Mouse (Mus musculus) telencephalon, adult 2 months (tissue): ENCODE data around the gene Slc6a9.
A peak's percentile ranks its signal among the peaks of the same experiment; 100 is the strongest.

ENCODE experiments used
- DNase-seq: peaks from one replicate; pipeline ENCODE4 v3.0.0-alpha.2; 2011; ENCODE audit warnings: low read depth, low spot score

Slc6a9 gene

DNA sequence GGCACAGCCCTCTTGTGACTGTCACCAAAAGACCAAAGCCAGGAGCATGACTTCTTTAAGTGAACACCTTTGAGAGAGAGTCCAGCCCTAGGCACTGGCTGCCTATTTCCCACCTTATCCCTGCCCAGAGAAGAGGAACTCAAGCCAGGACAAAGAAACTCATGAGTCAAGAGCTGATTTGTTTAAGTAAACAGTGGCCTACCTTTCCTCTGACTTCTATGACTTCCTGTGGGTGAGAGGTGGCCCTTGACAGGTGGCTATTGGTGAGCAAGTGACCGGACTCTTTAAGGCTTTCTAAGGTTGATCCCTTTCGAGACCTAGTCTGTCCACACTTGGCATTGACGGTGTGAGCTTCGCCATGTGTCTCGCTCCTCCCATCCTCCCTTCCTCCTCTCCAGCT lies 6.5 kb downstream of the Slc6a9 start:
- no peak for DNase-seq

DNA sequence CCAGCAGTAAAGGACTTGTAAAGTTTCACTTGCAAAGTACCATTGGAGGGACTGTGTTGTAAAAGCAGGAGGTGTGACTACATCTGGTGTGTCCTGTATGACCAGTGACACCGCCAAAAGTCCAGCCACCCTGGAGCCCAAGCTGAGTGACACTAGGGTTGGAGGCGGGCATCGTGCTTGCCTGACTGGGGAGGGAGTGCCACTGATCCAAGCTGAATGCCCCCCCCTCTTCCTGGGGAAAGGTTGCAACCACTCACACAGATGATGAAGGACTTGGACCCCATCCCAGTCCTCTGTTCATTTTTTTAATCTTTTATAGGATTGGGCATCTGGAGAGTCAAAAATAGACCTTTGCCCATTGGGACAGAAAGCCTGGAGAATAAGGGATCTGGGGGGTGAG lies 7.3 kb downstream of the Slc6a9 start:
- DNase-seq: no peak

DNA sequence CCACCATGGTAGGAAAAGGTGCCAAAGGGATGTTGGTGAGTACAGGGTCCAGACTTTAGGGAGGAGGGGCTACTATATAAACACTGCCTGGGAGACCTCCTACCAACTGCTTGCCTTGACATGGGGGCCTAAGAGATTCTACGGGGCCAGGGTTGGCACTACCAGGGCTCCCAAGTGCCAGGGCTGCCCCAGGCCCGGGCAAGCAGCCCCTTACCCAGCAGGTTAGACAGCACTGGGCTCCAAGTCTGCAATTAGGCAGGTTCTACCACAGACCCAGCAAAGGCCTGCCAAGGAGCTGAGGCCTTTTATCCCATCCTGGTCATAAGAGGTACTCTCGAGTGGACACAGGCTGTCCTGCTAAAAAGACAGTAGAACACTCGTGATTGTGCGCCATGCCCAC lies 8.8 kb downstream of the Slc6a9 start:
- DNase-seq: no peak

DNA sequence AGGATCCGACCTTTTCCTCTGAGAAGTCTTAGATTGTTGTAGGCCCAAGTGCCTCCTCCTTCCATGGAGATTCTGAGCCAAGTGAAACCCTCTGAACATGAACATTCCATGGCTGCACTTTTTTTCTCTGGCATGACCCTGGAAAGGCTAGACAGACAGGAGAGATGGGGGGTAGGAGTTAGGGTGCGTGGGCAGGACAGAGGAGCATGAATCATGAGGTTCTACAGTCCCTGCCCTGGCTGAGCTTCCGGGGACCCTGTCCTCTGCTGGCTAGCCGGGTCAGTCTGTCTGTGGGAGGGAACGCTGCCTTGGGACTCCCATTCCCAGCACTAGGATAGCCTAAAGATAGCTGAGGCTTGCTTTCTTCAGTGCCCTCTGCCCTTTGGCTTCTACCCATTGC lies 10.2 kb downstream of the Slc6a9 start:
- DNase-seq: no peak

DNA sequence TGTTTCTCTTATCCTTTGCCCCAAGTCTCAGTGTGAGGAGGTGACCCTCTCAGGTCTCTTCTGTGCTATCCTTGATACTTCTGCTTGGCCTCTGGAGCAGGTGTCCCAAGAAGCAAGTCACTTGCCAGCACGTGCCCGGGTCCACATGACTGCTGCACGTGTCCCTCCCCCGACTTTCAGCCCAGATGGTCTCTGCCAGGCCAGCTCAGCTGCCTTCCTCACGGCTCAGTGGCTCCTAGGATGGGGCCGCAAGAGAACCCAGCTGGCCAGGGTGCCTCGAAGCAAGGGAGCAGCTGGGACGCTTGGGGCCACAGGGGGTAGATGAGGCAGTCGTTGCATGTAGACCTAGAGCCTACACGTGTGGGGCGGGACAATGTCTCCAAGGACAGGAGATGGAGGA lies 11.0 kb downstream of the Slc6a9 start:
- DNase-seq: no peak

DNA sequence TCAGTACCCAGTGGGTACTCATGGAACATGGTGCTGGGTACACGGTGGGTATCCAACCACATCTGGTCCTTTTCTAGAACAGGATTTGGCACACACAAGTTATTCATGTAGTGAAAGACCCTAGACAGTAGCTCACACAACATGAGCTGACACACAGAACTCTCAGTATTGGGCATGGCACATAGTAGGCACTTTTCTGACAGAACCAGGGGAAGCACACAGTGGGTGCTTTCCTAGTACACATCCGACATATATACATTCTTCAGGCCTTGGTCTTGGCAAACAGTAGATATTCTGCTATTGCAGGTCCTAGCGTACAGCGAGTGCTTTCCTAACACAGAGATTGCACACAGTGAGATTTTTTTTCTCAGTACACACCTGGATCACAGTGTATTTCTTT lies 12.0 kb downstream of the Slc6a9 start:
- DNase-seq: no peak

DNA sequence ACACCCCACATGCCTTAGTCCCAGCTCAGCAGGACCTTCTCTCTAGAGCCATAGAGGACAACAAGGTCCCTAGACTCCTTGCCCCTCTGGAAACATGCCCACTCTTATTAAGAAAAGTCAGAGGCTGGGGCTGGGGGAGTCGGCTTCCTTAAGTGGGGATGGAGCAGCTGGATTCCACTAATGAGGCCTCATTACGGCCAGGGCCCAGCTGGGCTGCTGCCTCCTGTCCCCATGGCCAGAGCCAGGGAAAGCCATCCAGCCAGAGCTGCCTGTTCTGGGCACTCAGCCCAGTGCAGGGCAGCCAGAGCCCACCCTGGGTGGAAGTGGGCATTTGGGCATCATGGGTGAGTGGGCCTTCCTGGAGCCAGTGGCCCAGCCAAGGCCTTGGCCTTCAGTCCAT lies 12.7 kb downstream of the Slc6a9 start:
- no peak for DNase-seq

DNA sequence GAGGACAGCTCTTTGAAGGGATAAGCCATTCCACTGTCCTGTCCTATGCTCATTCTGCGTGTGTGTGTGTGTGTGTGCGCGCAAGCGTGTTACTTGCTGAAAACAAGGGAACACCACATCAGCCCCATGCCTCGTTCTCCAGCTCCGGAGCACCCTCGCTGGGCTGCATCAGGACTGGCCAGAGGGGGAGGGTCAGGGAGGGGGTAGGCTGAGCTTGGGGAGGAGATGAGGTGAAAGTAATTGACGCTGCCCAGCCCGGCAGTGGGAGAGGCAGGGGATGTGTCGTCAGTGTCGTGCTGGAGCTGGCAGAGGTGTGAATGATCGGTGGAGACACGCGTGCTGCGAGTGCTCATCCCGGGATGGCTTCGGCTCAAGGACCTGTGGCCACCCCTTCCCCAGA lies 14.8 kb downstream of the Slc6a9 start:
- DNase-seq: no peak

DNA sequence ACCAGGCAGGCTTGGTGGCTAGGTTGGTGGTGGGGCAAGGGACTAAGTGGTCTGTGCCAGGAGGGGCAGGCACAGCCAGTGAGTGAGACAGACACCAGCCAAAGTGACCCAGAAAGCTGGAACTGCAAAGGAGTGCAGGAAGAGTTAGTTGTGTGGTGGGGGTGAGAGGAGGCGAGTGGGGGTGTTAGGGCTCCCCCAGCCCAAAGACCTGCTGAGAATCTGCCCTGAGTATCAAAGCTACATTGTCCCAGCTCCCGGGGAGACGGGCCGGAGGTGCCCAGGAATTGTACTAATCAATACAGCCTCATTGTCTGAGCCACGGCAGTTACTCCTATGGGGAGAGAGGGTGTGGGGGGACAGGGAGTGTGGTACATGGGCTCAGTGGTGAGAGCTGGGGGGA lies 15.2 kb downstream of the Slc6a9 start:
- DNase-seq: no peak

DNA sequence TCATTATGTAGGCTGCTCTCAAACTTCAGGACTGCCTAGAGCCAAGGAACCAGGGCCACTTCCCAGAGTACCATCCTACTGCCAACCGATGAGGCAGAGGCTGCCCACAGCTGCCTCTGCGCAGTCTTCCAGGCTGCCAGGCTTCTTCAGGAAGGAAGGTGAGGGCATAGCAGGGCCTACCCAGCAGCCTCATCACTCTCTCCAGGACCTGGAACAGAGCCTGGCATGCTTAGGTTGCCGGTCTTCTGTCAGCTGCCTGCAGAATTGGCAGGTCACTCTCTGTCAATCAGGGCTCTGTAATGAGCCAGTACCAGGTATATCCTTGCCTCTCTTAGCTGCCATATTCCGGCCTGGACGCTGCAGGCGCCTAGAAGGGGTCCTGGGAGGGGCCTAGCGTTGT lies 15.9 kb downstream of the Slc6a9 start:
- no peak for DNase-seq

DNA sequence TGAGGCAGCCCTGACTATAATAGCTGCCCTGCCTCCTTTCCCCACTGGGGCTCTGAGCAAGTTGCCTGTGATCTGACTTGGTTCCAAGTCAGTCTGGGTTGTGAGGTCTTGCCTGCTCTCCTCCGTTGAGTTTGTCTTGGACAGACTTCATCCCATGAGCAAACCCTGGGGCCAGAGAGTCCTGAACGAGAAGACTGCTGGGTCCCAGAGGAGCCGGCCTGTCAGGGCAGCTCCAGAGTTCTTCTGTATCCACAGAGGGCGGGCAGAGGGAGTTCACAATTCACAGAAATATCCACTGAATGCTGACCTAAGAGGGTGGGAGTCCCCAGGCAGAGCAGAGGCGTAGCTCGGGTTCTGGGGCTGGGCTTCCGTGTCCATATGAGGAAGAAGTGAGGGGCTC lies 16.6 kb downstream of the Slc6a9 start:
- DNase-seq: no peak

DNA sequence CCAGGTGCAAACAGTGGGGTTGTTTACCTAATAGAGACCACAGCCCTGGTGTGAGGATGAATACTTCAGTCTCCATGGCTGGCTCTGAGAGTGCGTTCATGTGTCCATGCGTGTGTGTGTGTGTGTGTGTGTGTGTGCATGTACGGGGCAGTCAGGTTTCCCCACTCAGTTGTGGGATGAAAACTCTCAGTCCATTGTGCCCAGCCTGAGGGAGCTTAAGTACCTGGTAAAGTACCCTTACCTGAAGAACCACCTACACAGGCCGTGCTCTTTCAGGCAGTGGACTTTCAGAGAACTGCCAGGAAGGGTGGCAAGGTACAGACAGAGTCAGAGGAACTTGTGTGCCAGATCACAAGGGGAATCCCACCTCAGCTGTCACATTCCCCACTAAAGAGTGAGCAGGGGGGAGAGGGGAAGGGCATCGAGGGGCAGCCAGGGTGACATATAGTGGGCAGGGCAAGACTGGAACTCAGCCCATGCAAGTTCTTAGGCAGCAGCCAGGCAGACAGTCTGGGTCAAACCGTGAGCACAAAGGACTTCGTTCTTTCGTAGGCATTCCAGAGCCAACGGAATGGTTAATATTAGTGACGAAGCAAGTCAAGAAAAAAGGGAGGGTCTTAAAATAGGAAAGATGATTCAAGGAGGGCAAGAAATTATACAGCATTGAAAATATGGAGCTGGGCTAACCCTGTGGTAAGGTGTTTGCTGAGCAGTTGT lies 18.0 kb downstream of the Slc6a9 start:
- no peak for DNase-seq

DNA sequence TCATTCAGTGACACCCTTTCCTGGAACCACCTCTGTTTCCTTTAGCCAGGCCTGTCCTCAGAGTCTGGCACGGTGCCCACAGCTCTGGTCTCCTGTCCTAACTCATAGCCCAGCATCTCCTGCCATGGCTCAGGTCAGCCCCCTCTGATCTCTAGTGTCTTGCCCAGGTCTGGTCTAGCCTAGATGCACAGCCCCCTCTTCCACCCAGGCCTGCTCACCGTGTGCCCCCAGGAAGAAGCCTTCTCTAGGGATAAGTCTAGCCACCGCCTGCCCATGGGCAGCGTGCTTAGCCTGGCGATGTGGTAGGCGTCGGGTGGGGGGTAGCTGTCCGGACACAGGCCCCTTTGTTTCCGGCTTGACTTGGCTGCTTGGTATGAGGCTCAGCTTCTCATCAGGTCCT lies 20.8 kb downstream of the Slc6a9 start:
- DNase-seq: no peak

DNA sequence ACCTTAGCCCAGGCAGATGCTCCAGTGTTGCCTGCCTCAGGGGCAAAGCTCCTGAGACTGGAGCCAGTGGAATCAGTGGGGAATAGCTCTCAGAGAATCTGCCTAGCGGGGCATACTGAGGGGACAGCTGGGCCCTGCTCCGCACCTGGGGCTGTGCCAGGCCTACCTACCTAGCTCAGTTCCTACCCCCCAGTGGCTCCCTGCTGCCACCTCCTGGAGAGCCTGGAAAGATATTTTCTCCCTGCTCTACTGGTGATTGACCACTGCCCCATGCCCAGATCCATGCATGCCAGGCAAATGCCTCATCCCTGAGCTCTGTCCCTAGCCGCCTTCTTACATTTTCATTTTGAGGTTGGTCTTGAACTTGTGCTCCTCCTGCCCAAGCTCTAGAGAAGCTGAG lies 24.5 kb downstream of the Slc6a9 start:
- DNase-seq: no peak

DNA sequence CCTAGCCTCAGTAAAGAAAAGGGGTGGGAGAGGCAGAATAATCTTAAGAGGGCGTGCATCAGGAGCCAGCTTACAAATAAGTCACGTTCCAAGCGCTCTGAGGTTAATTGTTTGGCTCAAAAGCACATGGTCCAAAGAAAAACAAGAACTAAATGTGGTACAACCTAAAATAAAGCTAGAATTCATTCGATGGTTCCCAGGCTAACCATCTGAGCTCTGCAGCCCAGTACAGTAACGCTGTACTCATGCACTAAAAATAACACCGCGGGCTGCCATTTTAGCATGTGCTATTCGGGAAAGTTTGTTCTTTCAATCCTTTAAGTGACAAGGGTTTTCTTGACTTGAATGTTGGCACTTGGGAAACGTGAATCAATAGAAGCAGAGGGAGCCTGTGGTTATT lies 26.3 kb downstream of the Slc6a9 start:
- DNase-seq: no peak

DNA sequence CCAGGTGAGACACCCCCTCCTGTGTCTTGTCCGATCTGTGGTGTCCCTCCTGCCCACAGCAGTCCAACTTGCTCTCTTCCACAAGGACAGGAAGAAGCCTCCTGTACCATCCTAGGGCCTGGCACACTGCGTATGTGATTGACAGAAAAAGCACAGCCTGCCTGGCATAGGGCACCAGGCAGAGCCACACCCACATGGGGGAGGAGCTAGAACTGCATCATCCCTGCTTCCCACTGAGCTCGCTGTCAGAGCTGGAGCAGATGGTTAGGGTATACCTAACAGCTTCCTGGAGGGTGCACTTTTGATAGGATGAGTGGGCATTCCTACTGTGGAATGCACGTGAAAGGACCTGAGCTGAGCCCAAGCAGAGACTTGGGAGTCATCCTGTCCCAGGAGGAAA lies 28.5 kb downstream of the Slc6a9 start:
- DNase-seq: peak; percentile 58

DNA sequence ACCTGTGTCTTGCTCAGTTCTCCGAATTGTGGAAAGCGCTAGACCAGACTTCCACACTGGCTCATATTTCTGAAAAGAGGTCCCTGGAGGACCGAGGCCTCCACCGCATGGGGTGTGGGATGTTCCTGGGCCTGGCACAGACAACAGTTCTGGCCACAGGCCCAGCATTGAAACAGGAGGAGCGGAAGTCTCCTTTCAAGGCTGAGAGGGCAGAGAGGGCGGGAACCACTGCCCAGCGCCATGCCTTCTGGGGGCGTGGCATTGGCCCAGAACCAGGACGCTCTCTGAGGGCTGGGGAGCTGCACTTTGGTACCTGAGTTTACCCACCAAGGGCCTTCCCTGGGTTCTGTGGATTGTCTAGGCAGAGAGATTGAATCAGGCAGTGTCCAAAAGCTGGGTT lies 31.8 kb downstream of the Slc6a9 start:
- DNase-seq: no peak

DNA sequence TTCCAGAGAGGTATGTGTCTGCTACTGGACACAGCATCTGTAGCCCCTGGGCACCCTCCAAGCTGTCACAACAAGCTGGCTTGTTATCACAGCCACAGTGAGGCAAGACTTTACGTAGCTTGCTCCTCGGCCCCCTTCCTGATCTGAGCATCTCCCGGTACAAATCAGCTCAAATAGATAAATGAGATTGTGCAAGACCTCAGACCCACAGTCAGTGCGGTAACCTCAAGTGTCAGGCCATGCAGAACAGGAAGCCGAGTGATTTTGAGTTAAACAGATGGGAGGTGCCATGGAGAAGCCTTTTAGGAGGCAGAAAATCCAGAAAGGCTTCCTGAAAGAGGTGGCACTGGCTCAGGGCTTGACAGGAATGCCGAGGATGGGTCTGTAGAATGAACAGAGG lies 32.7 kb downstream of the Slc6a9 start:
- no peak for DNase-seq

DNA sequence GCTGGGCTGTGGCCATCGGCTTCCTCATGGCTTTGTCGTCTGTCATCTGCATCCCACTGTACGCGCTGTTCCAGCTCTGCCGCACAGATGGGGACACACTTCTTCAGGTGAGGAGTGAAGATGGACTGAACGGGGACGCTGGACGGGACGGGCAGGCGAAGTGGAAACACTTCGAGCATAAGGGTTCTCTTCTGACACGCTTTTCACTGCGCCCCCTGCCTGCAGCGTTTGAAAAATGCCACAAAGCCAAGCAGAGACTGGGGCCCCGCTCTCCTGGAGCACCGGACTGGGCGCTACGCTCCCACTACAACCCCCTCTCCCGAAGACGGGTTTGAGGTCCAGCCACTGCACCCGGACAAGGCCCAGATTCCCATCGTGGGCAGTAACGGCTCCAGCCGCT lies 33.5 kb downstream of the Slc6a9 start:
- DNase-seq: no peak

DNA sequence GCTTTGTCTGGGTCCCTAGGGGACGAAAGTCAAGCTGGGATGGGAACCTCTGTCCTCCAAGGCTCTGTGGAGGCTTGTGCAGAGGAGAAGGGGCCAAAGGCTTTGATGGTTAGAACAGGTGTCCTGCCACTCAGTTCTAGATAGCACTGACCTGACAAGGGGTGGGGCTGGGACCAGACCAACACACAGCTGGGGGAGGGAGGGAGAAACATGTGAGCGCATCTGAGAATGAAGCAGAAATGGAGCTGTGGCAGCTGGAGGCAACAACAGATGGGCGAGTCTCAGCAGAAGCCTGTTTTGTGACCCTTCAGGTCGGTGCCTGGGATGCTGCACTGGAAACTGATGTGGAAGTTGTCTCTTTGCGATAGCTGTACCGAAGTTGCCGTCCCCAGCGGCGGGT lies 35.0 kb downstream of the Slc6a9 start:
- no peak for DNase-seq

DNA sequence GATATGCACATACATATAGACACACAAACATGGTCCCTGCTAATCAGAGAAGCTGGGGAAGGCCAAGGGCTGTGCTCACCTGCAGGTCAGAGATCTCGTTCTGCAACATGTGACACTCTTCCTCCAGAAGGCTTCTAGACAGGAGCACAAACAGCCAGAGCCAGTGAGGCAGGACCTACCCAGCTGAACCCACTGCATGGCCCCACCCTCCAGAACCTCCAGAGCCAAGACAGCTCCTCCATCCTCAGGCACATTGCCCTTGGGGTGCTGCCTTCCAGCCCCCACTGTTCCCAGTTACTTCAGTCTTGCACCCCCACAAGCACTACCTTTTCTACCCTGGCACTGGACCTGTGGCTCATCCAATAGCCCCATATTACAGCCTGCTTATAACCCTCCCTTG lies 36.1 kb downstream of the Slc6a9 start:
- no peak for DNase-seq

DNA sequence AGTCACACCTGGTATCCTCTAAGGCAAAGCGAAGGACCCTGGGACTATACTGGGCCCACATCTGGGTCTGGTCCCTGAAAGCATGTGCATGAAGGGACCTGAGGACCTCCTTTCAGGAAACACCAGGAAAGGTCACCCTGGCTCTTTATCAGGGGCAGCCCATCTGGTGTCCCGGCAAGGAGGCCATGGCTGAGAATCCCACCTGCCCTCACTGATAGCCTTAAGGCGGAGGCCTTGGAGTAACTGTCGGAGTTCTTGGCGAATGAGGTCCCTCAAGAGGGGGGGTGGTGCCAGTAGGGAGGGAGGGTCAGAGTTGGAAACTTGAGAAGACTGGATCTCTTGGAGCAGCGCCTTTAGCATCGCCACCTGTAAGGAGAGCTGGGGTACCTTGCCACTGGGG lies 37.5 kb downstream of the Slc6a9 start:
- no peak for DNase-seq

DNA sequence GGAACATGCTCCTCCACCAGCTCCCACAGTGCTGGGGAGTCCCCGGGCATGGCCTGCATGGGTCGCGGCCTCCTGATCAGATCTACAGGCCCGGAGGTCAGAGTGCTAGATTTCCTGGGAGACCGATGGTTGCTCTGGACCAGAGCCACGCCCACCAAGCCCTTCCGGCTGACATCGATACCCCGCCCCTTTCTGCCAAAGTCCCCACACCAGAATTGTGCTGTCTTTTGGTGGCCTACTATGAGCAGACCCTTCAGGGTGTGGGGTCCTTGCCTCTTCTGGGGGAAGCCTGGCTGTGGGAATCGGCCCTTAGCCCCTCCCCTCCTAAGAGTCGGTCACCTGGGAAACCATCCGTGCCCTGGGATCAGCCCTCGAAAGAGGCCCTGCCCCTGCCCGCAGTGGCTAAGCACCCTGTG lies 38.2 kb downstream of the Slc6a9 start, which contains the start of gene Ccdc24:
TSS of gene Ccdc24 (minus strand) at position 87 of the 416 bp plus-strand sequence.
- DNase-seq: no peak

DNA sequence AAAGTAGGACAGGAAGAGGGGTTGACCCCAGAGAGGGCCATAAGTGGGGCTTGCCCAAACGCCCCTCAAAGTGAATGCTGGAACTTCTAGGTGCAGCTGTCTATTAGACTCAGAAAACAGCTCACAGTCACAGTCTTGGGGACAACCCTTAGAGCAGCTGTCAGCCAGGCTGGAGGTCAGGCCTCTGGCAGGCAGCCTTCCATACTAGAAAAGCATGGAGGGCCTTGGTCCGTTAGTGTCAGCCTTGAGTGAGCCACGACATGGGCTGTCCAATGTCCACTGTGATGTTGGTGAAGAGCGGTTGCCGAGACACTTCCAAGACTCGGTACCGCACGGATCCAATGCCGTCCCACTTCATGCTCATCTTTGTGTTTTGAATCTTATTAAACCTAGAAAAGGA lies 39.3 kb downstream of the Slc6a9 start:
- no peak for DNase-seq
